Mouse (Mus musculus): Measurements from ENCODE around the gene Isy1. TPM values are rescaled to one million over a fixed set of nuclear protein-coding genes. Genes with fewer than 3 reads are reported as not detected.

The Isy1 gene
- polyA plus RNA-seq (2014; fragmentation: Nextera tagmentation; extraction: Ambion mirVana) = 45.6 and 59.3 TPM in 2 replicates

DNA sequence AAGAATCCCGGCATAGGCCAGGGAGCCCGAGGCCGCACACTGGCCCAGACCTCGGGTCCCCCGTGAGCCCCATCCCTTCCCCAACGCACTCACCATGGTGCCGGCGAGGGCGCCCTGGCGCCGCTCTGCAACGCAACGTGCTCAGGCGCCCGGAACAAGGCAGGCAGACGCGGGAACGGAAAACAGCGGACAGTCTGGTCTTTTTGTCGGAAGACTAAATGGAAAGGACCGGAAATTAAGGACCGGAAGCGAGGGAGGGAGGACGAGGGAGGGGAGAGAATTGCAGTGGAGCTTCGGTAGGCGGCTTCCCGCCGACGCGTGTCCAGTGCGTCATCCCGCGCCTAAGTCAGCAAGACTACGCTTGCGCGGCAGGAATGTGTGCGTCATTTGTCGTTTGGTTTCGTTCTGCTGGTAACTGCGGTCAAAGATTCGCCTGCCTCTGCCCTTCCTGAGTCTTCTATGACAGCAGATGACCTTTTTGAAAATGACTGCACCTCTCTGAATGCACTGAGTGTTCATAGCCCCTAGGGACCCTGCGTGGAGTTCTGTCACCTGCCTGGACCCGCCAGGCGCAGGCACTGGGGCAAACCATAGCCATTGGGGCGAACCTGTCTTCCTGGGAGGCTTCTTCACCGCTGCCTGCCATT is at the start of gene Isy1:
Gene Isy1, minus strand, starts transcription at position 248 of the 647 bp plus-strand sequence.
- Histone ChIP-seq H3K4me2 (ENCODE audit: low read depth) (peak within 1 kb of the TSS; percentile 85), H3K36me3 (ENCODE audit: control insufficient read depth, insufficient read depth, low read length) (0 out of 2 replicates have a peak, but pooled peaks cover 9% of the 10 kb centered on the region), H3K9ac (ENCODE audit: low read length) (peak within 1 kb of the TSS; percentile 91), H3K27me3 (ENCODE audit: control insufficient read depth, insufficient read depth, low read length) (no peaks in the 10 kb centered on the region), H3K4me3 (ENCODE audit: low read depth, low read length) (peak within 1 kb of the TSS; percentile 79), H3K9me3 (ENCODE audit: control insufficient read depth, low read length) (no peaks in the 10 kb centered on the region), H3K4me1 (ENCODE audit: control insufficient read depth, insufficient read depth, low read length) (peaks cover 4% of the 10 kb centered on the region; the same call in 1 of the 2 replicates), H3K27ac (ENCODE audit: low read depth, low read length) (peak within 1 kb of the TSS; percentile 85)
- peak; percentile 95 for DNase-seq (ENCODE audit: low spot score)
- peak; percentile 93 for ATAC-seq (ENCODE audit: insufficient read depth, low FRiP score, low TSS enrichment)
- WGBS = under 1% methylated on average over 46 of the region's 46 CpGs

- Histone ChIP-seq H3K4me2 (ENCODE audit: low read depth) (peak within 1 kb of the TSS; percentile 61), H3K27me3 (ENCODE audit: control insufficient read depth, insufficient read depth, low read length) (no peaks in the 10 kb centered on the region), H3K9me3 (ENCODE audit: control insufficient read depth, low read length) (no peaks in the 10 kb centered on the region), H3K4me1 (ENCODE audit: control insufficient read depth, insufficient read depth, low read length) (peaks cover 7% of the 10 kb centered on the region), H3K36me3 (ENCODE audit: control insufficient read depth, insufficient read depth, low read length) (peaks cover 10% of the 10 kb centered on the region), H3K9ac (ENCODE audit: low read length) (peak within 1 kb of the TSS; percentile 79), H3K4me3 (ENCODE audit: low read depth, low read length) (peak within 1 kb of the TSS; percentile 77), H3K27ac (ENCODE audit: low read depth, low read length) (no peak within 1 kb of the TSS)
- peak; percentile 100 for DNase-seq (ENCODE audit: low spot score)
- WGBS = under 1% methylated on average over 31 of the region's 31 CpGs
- peak; percentile 96 for ATAC-seq (ENCODE audit: insufficient read depth, low FRiP score, low TSS enrichment)
Observed at GRCm38 (mm10) chr6:87887594-87888233, 49.1 kb upstream of the Isy1 start, which contains the start of gene Copg1. Copg1 (plus strand) TSS chr6:87887814.

GRCm38 (mm10) chr6:87886721-87887120 is 48.1 kb upstream of the Isy1 start:
- 82% methylated on average over 1 of the region's 1 CpGs for WGBS
- H3K9ac ChIP-seq (ENCODE audit: low read length) = no peak overlapping the region
- peaks cover 7% of the 10 kb centered on the region for H3K4me1 ChIP-seq (ENCODE audit: control insufficient read depth, insufficient read depth, low read length)
- no peak overlapping the region for H3K27ac ChIP-seq (ENCODE audit: low read depth, low read length)
- no peak overlapping the region for H3K4me3 ChIP-seq (ENCODE audit: low read depth, low read length)
- H3K4me2 ChIP-seq (ENCODE audit: low read depth) = no peak overlapping the region
- H3K9me3 ChIP-seq (ENCODE audit: control insufficient read depth, low read length) = no peaks in the 10 kb centered on the region
- peaks cover 3% of the 10 kb centered on the region; the same call in 1 of the 2 replicates for H3K36me3 ChIP-seq (ENCODE audit: control insufficient read depth, insufficient read depth, low read length)
- DNase-seq (ENCODE audit: low spot score) (no peak), ATAC-seq (ENCODE audit: insufficient read depth, low FRiP score, low TSS enrichment) (no peak)
- no peaks in the 10 kb centered on the region for H3K27me3 ChIP-seq (ENCODE audit: control insufficient read depth, insufficient read depth, low read length)

- no peaks in the 10 kb centered on the region for H3K27me3 ChIP-seq (ENCODE audit: control insufficient read depth, insufficient read depth, low read length)
- H3K27ac ChIP-seq (ENCODE audit: low read depth, low read length) = no peak overlapping the region
- H3K36me3 ChIP-seq (ENCODE audit: control insufficient read depth, insufficient read depth, low read length) = no peaks in the 10 kb centered on the region
- H3K9me3 ChIP-seq (ENCODE audit: control insufficient read depth, low read length) = no peaks in the 10 kb centered on the region
- no peaks in the 10 kb centered on the region for H3K4me1 ChIP-seq (ENCODE audit: control insufficient read depth, insufficient read depth, low read length)
- no peak overlapping the region for H3K4me3 ChIP-seq (ENCODE audit: low read depth, low read length)
- ATAC-seq (ENCODE audit: insufficient read depth, low FRiP score, low TSS enrichment) = no peak
- DNase-seq (ENCODE audit: low spot score) = no peak
- H3K4me2 ChIP-seq (ENCODE audit: low read depth) = no peak overlapping the region
- H3K9ac ChIP-seq (ENCODE audit: low read length) = no peak overlapping the region
- WGBS = 69% methylated on average over 4 of the region's 4 CpGs
Observed at GRCm38 (mm10) chr6:87882816-87883215, 44.2 kb upstream of the Isy1 start.

DNA sequence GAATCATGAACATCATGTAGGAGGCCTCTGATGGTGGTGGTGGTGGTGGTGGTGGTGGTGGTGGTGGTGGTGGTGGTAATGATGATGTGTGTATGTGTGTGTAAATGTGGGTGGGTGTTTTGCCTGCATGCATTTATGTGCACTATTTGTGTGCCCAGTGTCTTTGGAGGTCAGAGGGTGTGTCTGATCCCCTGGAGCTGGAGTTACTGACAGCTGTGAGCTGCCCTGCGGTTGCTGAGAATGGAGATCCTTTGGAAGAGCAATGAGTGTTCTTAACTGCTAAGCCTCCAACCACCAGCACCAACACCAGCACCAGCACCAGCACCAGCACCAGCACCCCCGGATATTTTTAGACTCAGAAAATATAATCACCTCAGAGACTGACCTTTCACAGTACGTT is 43.6 kb upstream of the Isy1 start:
- no peaks in the 10 kb centered on the region for H3K9me3 ChIP-seq (ENCODE audit: control insufficient read depth, low read length)
- no peaks in the 10 kb centered on the region for H3K36me3 ChIP-seq (ENCODE audit: control insufficient read depth, insufficient read depth, low read length)
- H3K4me1 ChIP-seq (ENCODE audit: control insufficient read depth, insufficient read depth, low read length) = no peaks in the 10 kb centered on the region
- H3K4me2 ChIP-seq (ENCODE audit: low read depth) = no peak overlapping the region
- H3K27me3 ChIP-seq (ENCODE audit: control insufficient read depth, insufficient read depth, low read length) = no peaks in the 10 kb centered on the region
- no peak overlapping the region for H3K4me3 ChIP-seq (ENCODE audit: low read depth, low read length)
- ATAC-seq (ENCODE audit: insufficient read depth, low FRiP score, low TSS enrichment) = no peak
- no peak overlapping the region for H3K27ac ChIP-seq (ENCODE audit: low read depth, low read length)
- WGBS = 75% methylated on average over 3 of the region's 3 CpGs
- H3K9ac ChIP-seq (ENCODE audit: low read length) = no peak overlapping the region
- DNase-seq (ENCODE audit: low spot score) = no peak

DNA sequence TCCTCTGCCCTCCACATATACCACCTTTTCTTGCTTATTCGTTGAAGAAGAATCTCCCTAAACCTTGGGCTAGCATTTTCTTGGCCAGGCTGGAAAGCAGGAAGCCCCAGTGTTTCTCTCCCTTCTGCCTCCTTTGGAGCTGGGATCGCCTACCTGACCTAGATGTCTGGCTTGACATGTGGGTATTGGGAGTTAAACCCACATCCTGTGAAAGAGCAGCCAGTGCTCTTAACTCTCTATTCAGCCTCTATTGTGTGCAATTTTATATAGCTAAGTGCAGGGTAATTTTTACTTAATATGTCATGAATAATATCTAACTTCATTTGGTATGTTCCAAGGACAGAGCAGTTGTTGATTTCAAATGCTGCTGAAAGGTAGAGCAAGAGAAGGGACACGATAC is 41.0 kb upstream of the Isy1 start:
- no peaks in the 10 kb centered on the region for H3K36me3 ChIP-seq (ENCODE audit: control insufficient read depth, insufficient read depth, low read length)
- H3K9me3 ChIP-seq (ENCODE audit: control insufficient read depth, low read length) = no peaks in the 10 kb centered on the region
- DNase-seq (ENCODE audit: low spot score) = no peak
- H3K4me2 ChIP-seq (ENCODE audit: low read depth) = no peak overlapping the region
- no peak for ATAC-seq (ENCODE audit: insufficient read depth, low FRiP score, low TSS enrichment)
- H3K4me1 ChIP-seq (ENCODE audit: control insufficient read depth, insufficient read depth, low read length) = no peaks in the 10 kb centered on the region
- H3K4me3 ChIP-seq (ENCODE audit: low read depth, low read length) = no peak overlapping the region
- H3K27ac ChIP-seq (ENCODE audit: low read depth, low read length) = no peak overlapping the region
- 78% methylated on average over 3 of the region's 3 CpGs for WGBS
- no peak overlapping the region for H3K9ac ChIP-seq (ENCODE audit: low read length)
- H3K27me3 ChIP-seq (ENCODE audit: control insufficient read depth, insufficient read depth, low read length) = no peaks in the 10 kb centered on the region

DNA sequence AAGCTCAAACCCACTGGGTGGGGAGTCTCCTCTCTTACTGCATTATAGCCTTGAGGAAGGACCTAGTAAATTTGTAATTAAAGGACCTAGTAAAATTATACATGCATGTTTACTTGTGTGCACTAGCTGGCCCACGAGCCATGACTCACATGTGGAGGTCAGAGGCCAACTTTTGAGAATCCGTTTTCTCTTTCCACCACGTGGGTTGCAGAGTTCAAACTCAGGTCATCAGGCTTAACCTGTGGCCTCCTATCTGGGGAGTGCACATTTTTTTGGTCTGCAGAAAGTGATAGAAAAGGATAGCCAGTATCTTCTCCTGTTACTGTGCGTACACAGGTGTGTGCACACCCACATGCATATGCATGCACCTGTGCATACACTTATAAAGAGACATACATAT is 40.4 kb upstream of the Isy1 start:
- Histone ChIP-seq H3K4me1 (ENCODE audit: control insufficient read depth, insufficient read depth, low read length) (no peaks in the 10 kb centered on the region), H3K36me3 (ENCODE audit: control insufficient read depth, insufficient read depth, low read length) (no peaks in the 10 kb centered on the region), H3K27me3 (ENCODE audit: control insufficient read depth, insufficient read depth, low read length) (no peaks in the 10 kb centered on the region), H3K4me2 (ENCODE audit: low read depth) (no peak overlapping the region), H3K4me3 (ENCODE audit: low read depth, low read length) (no peak overlapping the region), H3K9ac (ENCODE audit: low read length) (no peak overlapping the region), H3K27ac (ENCODE audit: low read depth, low read length) (no peak overlapping the region), H3K9me3 (ENCODE audit: control insufficient read depth, low read length) (no peaks in the 10 kb centered on the region)
- ATAC-seq (ENCODE audit: insufficient read depth, low FRiP score, low TSS enrichment) (no peak), DNase-seq (ENCODE audit: low spot score) (no peak)
- WGBS = 40% methylated on average over 4 of the region's 4 CpGs

GRCm38 (mm10) chr6:87876068-87876643 is 37.6 kb upstream of the Isy1 start:
- no peak overlapping the region for H3K4me3 ChIP-seq (ENCODE audit: low read depth, low read length)
- 77% methylated on average over 13 of the region's 13 CpGs for WGBS
- H3K9me3 ChIP-seq (ENCODE audit: control insufficient read depth, low read length) = no peaks in the 10 kb centered on the region
- ATAC-seq (ENCODE audit: insufficient read depth, low FRiP score, low TSS enrichment) (no peak), DNase-seq (ENCODE audit: low spot score) (no peak)
- H3K27ac ChIP-seq (ENCODE audit: low read depth, low read length) = no peak overlapping the region
- no peaks in the 10 kb centered on the region for H3K27me3 ChIP-seq (ENCODE audit: control insufficient read depth, insufficient read depth, low read length)
- no peaks in the 10 kb centered on the region for H3K4me1 ChIP-seq (ENCODE audit: control insufficient read depth, insufficient read depth, low read length)
- H3K9ac ChIP-seq (ENCODE audit: low read length) = no peak overlapping the region
- H3K4me2 ChIP-seq (ENCODE audit: low read depth) = no peak overlapping the region
- H3K36me3 ChIP-seq (ENCODE audit: control insufficient read depth, insufficient read depth, low read length) = no peaks in the 10 kb centered on the region
